Mouse (Mus musculus) left cerebral cortex, postnatal 4 days (tissue): Measurements from ENCODE around the gene Pdha1. TPM values are rescaled to one million over a fixed set of nuclear protein-coding genes. Genes with fewer than 3 reads are reported as not detected.

Experiments used
- DNase-seq: peaks from one replicate; pipeline ENCODE4 v3.0.0-alpha.2; 2022
- intact Hi-C: fragments of 180-260 bp; cut with DNase I; formaldehyde crosslinking; loops from one replicate; pipeline ENCODE4 v1.15.1; 2025
- total RNA-seq, 2 experiments: library from RNA; stranded (reverse); gene quantifications; 2 replicates each; pipeline ENCODE4 v1.2.3; 2021

Gene Pdha1
- total RNA-seq: 100 to 1,000 TPM; 210 to 214 TPM

GRCm38 (mm10) chrX:160137861-160138717 lies at the start of gene Pdha1:
Pdha1 (minus strand) TSS chrX:160138413.
- peak; percentile 87 for DNase-seq

GRCm38 (mm10) chrX:160179032-160179431 lies 40.8 kb upstream of the Pdha1 start:
- DNase-seq: no peak

More at GRCm38 (mm10) chrX:160137861-160138717, at the start of gene Pdha1:
- intact Hi-C loops: loop anchor here (5.0 kb wide), 1 partner anchor 881 kb away; no protein-coding TSS in a partner anchor

GRCm38 (mm10) chrX:160170150-160170549 lies 31.9 kb upstream of the Pdha1 start:
- DNase-seq: peak; percentile 56
- intact Hi-C loops: no loop called here

More at GRCm38 (mm10) chrX:160179032-160179431, 40.8 kb upstream of the Pdha1 start:
- intact Hi-C loops: no loop called here

- intact Hi-C loops: no loop called here
- DNase-seq: no peak
Observed at GRCm38 (mm10) chrX:160166246-160166985, 28.2 kb upstream of the Pdha1 start.

- intact Hi-C loops: no loop called here
Observed at GRCm38 (mm10) chrX:160164259-160164658, 26.0 kb upstream of the Pdha1 start.

GRCm38 (mm10) chrX:160153147-160153815 lies 15.1 kb upstream of the Pdha1 start:
- no peak for DNase-seq
- intact Hi-C loops: loop anchor here (5.0 kb wide), 1 partner anchor 879 kb away; no protein-coding TSS in a partner anchor

More at GRCm38 (mm10) chrX:160164259-160164658, 26.0 kb upstream of the Pdha1 start:
- DNase-seq: no peak

GRCm38 (mm10) chrX:160148859-160149258 lies 10.6 kb upstream of the Pdha1 start:
- DNase-seq: no peak
- intact Hi-C loops: no loop called here

GRCm38 (mm10) chrX:160147406-160147805 lies 9.2 kb upstream of the Pdha1 start:
- no peak for DNase-seq
- intact Hi-C loops: no loop called here

GRCm38 (mm10) chrX:160146806-160147205 lies 8.6 kb upstream of the Pdha1 start:
- intact Hi-C loops: no loop called here
- no peak for DNase-seq

- intact Hi-C loops: loop anchor here (5.0 kb wide), 1 partner anchor 880 kb away; no protein-coding TSS in a partner anchor
Observed at GRCm38 (mm10) chrX:160137177-160137860, 894 bp downstream of the Pdha1 start.

GRCm38 (mm10) chrX:160136153-160136552 lies 2.1 kb downstream of the Pdha1 start:
- DNase-seq: no peak
- intact Hi-C loops: loop anchor here (5.0 kb wide), 1 partner anchor 879 kb away; no protein-coding TSS in a partner anchor

More at GRCm38 (mm10) chrX:160137177-160137860, 894 bp downstream of the Pdha1 start:
- DNase-seq: no peak

- intact Hi-C loops: loop anchor here (5.0 kb wide), 1 partner anchor 878 kb away; no protein-coding TSS in a partner anchor
- DNase-seq: no peak
Observed at GRCm38 (mm10) chrX:160135719-160136118, 2.5 kb downstream of the Pdha1 start.

GRCm38 (mm10) chrX:160134136-160134843 lies 3.9 kb downstream of the Pdha1 start:
- intact Hi-C loops: no loop called here
- no peak for DNase-seq

GRCm38 (mm10) chrX:160116658-160117057 lies 21.6 kb downstream of the Pdha1 start:
- intact Hi-C loops: loop anchor here (5.0 to 10.0 kb wide), 3 partner anchors 142 to 672 kb away; partner anchors contain the start of gene Sh3kbp1
- peak; percentile 69 for DNase-seq

- intact Hi-C loops: loop anchor here (5.0 to 10.0 kb wide), 3 partner anchors 141 to 671 kb away; partner anchors contain the start of gene Sh3kbp1
- DNase-seq: no peak
Observed at GRCm38 (mm10) chrX:160116074-160116473, 22.1 kb downstream of the Pdha1 start.

GRCm38 (mm10) chrX:160113777-160114176 lies 24.4 kb downstream of the Pdha1 start:
- no peak for DNase-seq
- intact Hi-C loops: loop anchor here (10.0 kb wide), 2 partner anchors 139 to 669 kb away; no protein-coding TSS in a partner anchor

GRCm38 (mm10) chrX:160107817-160108216 lies 30.4 kb downstream of the Pdha1 start:
- no peak for DNase-seq
- intact Hi-C loops: no loop called here

GRCm38 (mm10) chrX:160091973-160092372 lies 46.2 kb downstream of the Pdha1 start:
- intact Hi-C loops: no loop called here
- DNase-seq: no peak
